ENCODE assay signal across 18 mouse cellular contexts in the genomic region with DNA sequence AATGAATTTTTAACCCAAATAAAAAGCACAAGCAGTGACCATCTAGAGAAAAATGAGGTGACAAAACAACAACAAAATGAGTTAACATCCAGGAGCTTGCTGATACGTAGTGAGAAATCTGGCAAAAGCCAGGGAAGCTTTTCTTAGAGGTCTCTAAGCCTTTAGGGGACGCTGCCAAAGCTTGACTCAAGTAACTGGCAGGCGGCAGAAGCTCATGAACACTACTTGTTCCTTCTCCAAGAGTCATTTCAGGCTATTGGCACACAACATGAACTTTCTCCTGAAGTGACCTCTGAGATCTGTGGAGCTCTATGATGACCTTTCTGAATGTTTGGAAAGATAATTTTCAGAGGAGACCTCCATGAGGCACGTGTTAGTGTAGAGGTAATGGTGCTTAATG.
DNase-seq lines count a peak whose midpoint lies in the region; ATAC-seq and TF ChIP-seq lines count a peak whose summit lies in the region.
"Had no signal": no experiment of that assay in that cellular context is flagged by ENCODE, and none has a peak within 500 bp of the region (broad histone marks: within the 10 kb centered on the region; RNA-seq: fewer than 3 reads in every experiment).

No protein-coding gene starts in this region.

- no peak for TF ChIP-seq EP300 in lung, postnatal 0 days (IDR thresholded peaks at IDR 0.05)

- H3K9me3 ChIP-seq in lung, postnatal 0 days (ENCODE audit: low read length) = no peaks in the 10 kb centered on the region
- H3K9me3 ChIP-seq: embryonic facial prominence, embryonic 13.5 days; midbrain, embryonic 12.5 days had no signal

- DNase-seq in adrenal gland, postnatal 14 days = peak; percentile 28
- DNase-seq in adrenal gland, postnatal 4 days (ENCODE audit: low spot score in 2 of 2) = no peak
- peak; percentile 4 for DNase-seq in lung, postnatal 0 days (ENCODE audit: low spot score)
- no peak for DNase-seq in lung, postnatal 4 days
- peak; percentile 52 for DNase-seq in heart, adult 8-10 months (ENCODE audit: low spot score)
- DNase-seq in lung, postnatal 36 days = peak; percentile 42
- no peak for DNase-seq in frontal cortex, postnatal 36 days (ENCODE audit: low spot score in 2 of 2)
- no peak for DNase-seq in layer of hippocampus, adult 11-12 months (ENCODE audit: low spot score)
- DNase-seq: kidney, postnatal 14 days; liver, embryonic 13.5 days; right cerebral cortex, adult 18-20 months; spleen, adult 18-20 months; thymus, postnatal 14 days had no signal

- no peak overlapping the region for H3K27ac ChIP-seq in lung, postnatal 0 days (ENCODE audit: low read length)
- H3K27ac ChIP-seq: embryonic facial prominence, embryonic 13.5 days; hindbrain, embryonic 14.5 days; liver, embryonic 13.5 days; macrophage; midbrain, embryonic 12.5 days had no signal

- ATAC-seq in lung, postnatal 0 days = no peak
- ATAC-seq: intestine, postnatal 0 days had no signal

- no peak overlapping the region for H3K9ac ChIP-seq in lung, postnatal 0 days (replicated peaks; ENCODE audit: low read depth)
- H3K9ac ChIP-seq: embryonic facial prominence, embryonic 13.5 days; hindbrain, embryonic 14.5 days; liver, embryonic 13.5 days; midbrain, embryonic 12.5 days had no signal

- H3K4me2 ChIP-seq in lung, postnatal 0 days (replicated peaks; ENCODE audit: low read depth, low read length) = no peak overlapping the region
- H3K4me2 ChIP-seq: embryonic facial prominence, embryonic 13.5 days; hindbrain, embryonic 14.5 days; liver, embryonic 13.5 days; midbrain, embryonic 12.5 days had no signal

- no peaks in the 10 kb centered on the region for H3K27me3 ChIP-seq in lung, postnatal 0 days (replicated peaks; ENCODE audit: insufficient read depth, low read length)
- H3K27me3 ChIP-seq: embryonic facial prominence, embryonic 13.5 days; liver, embryonic 13.5 days; midbrain, embryonic 12.5 days had no signal

- WGBS in lung, postnatal 0 days = 37% methylated on average over 4 of the region's 4 CpGs

- no peaks in the 10 kb centered on the region for H3K36me3 ChIP-seq in lung, postnatal 0 days (ENCODE audit: insufficient read depth, low read length)
- H3K36me3 ChIP-seq: embryonic facial prominence, embryonic 13.5 days; liver, embryonic 13.5 days; midbrain, embryonic 12.5 days had no signal

- H3K4me3 ChIP-seq in lung, postnatal 0 days (ENCODE audit: low read depth, low read length) = no peak overlapping the region
- H3K4me3 ChIP-seq: embryonic facial prominence, embryonic 13.5 days; liver, embryonic 13.5 days; midbrain, embryonic 12.5 days had no signal

- no peaks in the 10 kb centered on the region for H3K4me1 ChIP-seq in lung, postnatal 0 days (ENCODE audit: insufficient read depth, low read depth, low read length)
- H3K4me1 ChIP-seq: embryonic facial prominence, embryonic 13.5 days; liver, embryonic 13.5 days; midbrain, embryonic 12.5 days had no signal

- TF ChIP-seq CTCF in lung, postnatal 0 days (IDR thresholded peaks at IDR 0.05) = no peak

Comparison
In these comparisons a context has a peak if more than half of its experiments do, and no peak if none do; other contexts are left out.
1. DNase-seq: peak in adrenal gland, postnatal 14 days (single experiment), lung, postnatal 0 days (single experiment), heart, adult 8-10 months (single experiment) and lung, postnatal 36 days (single experiment); none in adrenal gland, postnatal 4 days (0 of 2), lung, postnatal 4 days (0 of 2), frontal cortex, postnatal 36 days (0 of 2) and layer of hippocampus, adult 11-12 months (single experiment).